Mouse (Mus musculus) stomach, postnatal 0 days (tissue): ENCODE data around the gene Polr2b.

ENCODE experiments used
- CTCF ChIP-seq: IDR thresholded peaks from 2 replicates; pipeline ENCODE4 v1.5.1; 2016; ENCODE audit warnings: antibody characterized with exemption, low read depth, mild to moderate bottlenecking, moderate library complexity
- EP300 ChIP-seq: optimal IDR thresholded peaks from 2 replicates; pipeline ENCODE3; 2016; ENCODE audit warnings: antibody characterized with exemption

DNA sequence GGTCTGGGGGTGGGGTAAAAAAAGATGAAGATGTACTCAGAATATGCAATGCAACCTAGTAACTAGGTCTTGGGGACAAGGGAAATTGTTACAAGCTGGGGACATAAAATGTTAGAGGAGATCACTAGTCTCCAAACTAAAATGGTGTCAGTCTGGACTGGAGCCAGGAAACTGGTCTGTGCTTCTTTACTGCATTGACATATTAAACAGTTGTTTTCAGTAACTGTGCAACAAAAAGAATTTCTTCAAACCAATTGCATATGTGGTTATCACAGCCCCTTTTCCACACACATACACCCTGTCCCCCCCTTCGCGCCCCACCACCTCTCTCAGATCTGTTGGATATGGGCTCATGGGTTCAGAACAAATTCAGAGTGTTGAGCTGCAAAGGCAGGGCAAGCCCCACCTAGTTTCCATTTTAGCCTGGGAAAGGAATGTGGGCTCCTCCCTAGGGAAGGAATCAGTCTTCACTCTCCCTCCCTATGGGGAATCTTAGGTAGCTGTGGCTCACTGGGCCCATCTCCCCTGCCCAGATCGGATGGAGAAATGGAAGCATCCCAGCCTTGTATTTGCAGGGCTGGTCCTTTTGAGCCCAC, 54.6 kb downstream of the Polr2b start:
- TF ChIP-seq CTCF: no peak
- TF ChIP-seq EP300: no peak
